Mouse (Mus musculus) hindbrain, embryonic 10.5 days (tissue): ENCODE data around the gene Mknk1. TPM values are rescaled to one million over a fixed set of nuclear protein-coding genes. Genes with fewer than 3 reads are reported as not detected.
A peak's percentile ranks its signal among the peaks of the same experiment; 100 is the strongest.

Source experiments
- DNase-seq: peaks from one replicate; pipeline ENCODE4 v3.0.0-alpha.2; 2017; ENCODE audit warnings: low spot score
- H3K27ac ChIP-seq: fragments of 300-500 bp; sonication (generic); 2 replicates; pipeline ENCODE4 v1.5.1; 2016; ENCODE audit warnings: mild to moderate bottlenecking, moderate library complexity
- H3K27me3 ChIP-seq: fragments of 300-500 bp; sonication (generic); 2 replicates; pipeline ENCODE4 v1.6.1; 2016; ENCODE audit warnings: mild to moderate bottlenecking; ENCODE audit not compliant: poor library complexity, insufficient read depth, severe bottlenecking
- H3K36me3 ChIP-seq: fragments of 300-500 bp; sonication (generic); 2 replicates; pipeline ENCODE4 v1.6.1; 2016; ENCODE audit warnings: mild to moderate bottlenecking, moderate library complexity
- H3K4me1 ChIP-seq: fragments of 300-500 bp; sonication (generic); replicated peaks from 2 replicates; pipeline ENCODE4 v1.6.1; 2016; ENCODE audit warnings: mild to moderate bottlenecking
- H3K4me3 ChIP-seq: fragments of 300-500 bp; sonication (generic); 2 replicates; pipeline ENCODE4 v1.5.1; 2016; ENCODE audit warnings: mild to moderate bottlenecking, moderate library complexity
- H3K9me3 ChIP-seq: fragments of 300-500 bp; sonication (generic); 2 replicates; pipeline ENCODE4 v1.6.1; 2016; ENCODE audit warnings: mild to moderate bottlenecking, moderate library complexity
- WGBS: fragments of 180-500 bp; shearing (Covaris S2); methylation state at CpG from one replicate; pipeline ENCODE4 v1.1.7; 2016; 5-methylcytosine and 5-hydroxymethylcytosine counted together
- polyA plus RNA-seq: library from polyadenylated mRNA; unstranded; fragments of >200 nt; fragmentation: Nextera tagmentation; extraction: Ambion mirVana; gene quantifications from 2 replicates; pipeline ENCODE4 v1.2.1, GENCODE M21; 2016

Mknk1 gene
- polyA plus RNA-seq, 1 experiment from 2014 or later = 30.7 TPM

DNA sequence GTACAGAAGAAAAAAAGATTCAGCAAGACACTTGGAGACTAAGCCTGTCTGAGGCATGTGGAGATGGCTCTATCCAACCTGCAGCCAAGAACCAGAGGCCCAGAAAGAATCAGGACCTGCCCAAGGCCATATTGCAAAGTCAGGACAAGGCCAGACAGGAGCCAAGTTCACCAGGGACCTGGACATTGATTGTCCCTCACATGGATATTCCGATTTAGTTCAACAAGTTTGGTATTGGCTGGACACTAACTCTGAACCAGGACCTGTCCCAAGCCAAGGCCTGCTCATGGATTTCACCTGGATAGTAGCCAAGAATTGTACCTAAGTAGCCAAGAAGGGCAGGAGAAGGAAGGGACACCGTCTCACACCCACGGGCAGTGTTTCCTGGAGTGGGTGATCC, 67.8 kb downstream of the Mknk1 start:
- no peak for DNase-seq
- Histone ChIP-seq H3K36me3 (no peaks in the 10 kb centered on the region), H3K27me3 (peaks cover 90% of the 10 kb centered on the region), H3K4me3 (no peak overlapping the region), H3K9me3 (no peaks in the 10 kb centered on the region), H3K4me1 (peaks cover 38% of the 10 kb centered on the region), H3K27ac (no peak overlapping the region)
- WGBS = 92% methylated on average over 3 of the region's 3 CpGs

DNA sequence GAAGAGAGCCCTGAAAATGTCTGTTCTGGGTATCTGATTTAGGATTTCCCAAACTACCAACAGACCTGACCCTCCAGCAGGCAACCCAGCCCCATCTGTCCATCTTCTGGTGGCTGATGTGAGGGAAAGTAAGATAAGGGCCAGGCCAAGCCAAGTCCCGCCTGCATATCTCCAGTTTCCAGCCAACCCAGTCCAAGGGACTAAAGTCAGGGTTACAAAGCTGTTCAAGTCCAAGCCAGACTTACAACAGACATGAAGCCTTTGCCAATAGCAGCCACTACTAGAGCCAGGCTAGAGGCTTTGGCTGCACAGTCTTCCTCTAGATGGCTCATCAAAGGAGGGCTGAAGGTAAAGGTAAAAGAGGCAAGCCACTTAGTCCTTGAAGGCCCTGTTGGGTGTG, 69.0 kb downstream of the Mknk1 start:
- Histone ChIP-seq H3K27ac (no peak overlapping the region), H3K4me1 (peaks cover 43% of the 10 kb centered on the region), H3K36me3 (no peaks in the 10 kb centered on the region), H3K27me3 (peaks cover 90% of the 10 kb centered on the region), H3K9me3 (no peaks in the 10 kb centered on the region), H3K4me3 (no peak overlapping the region)
- no peak for DNase-seq
- WGBS = 75% methylated on average over 1 of the region's 1 CpGs

DNA sequence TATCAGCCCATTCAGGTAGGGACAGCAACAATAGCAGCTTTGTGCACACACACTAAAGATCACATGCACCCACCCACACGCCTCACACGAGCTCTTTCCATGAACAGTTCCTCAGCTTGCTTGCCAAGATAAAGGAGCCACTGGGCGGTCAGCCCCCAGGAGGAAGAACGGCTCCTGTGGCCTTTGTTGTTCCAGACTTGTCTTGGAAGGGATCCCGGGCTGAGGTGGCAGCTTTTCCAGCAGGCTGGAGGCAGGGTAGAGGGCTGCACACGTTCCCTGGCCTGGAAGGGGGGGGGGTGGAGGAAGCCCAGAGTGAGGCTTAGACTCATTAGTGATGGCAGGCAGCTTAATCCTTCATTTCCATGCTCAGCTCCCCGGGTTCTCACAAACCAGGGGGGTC, 69.6 kb downstream of the Mknk1 start:
- Histone ChIP-seq H3K9me3 (no peaks in the 10 kb centered on the region), H3K27me3 (peaks cover 90% of the 10 kb centered on the region), H3K36me3 (no peaks in the 10 kb centered on the region), H3K4me1 (peaks cover 41% of the 10 kb centered on the region), H3K4me3 (no peak overlapping the region), H3K27ac (no peak overlapping the region)
- 20% methylated on average over 7 of the region's 7 CpGs for WGBS
- no peak for DNase-seq

DNA sequence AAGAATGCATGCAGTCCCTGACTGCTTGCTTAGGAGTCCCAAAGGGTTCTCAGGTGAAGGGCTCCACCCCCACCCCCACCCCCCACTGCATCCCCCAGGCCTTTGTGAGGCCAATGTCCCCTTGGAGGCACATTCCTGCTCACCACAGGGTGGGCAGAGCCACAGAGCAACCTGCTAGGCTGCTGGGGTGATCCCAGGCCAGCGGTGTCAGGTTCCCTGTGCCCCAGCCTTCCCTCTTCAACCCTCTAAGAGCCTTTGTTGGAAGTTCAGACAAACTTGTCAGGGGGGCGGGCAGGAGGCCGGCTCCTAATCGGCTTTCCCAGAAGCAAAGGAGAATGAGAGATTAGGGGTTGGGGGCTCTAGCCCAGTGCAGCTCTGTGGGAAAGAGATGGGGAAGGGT, 72.6 kb downstream of the Mknk1 start:
- Histone ChIP-seq H3K9me3 (no peaks in the 10 kb centered on the region), H3K4me3 (no peak overlapping the region), H3K27ac (peak overlapping the region; percentile 59), H3K27me3 (peaks cover 76% of the 10 kb centered on the region), H3K4me1 (peaks cover 18% of the 10 kb centered on the region), H3K36me3 (no peaks in the 10 kb centered on the region)
- WGBS = under 1% methylated on average over 4 of the region's 4 CpGs
- DNase-seq = no peak

DNA sequence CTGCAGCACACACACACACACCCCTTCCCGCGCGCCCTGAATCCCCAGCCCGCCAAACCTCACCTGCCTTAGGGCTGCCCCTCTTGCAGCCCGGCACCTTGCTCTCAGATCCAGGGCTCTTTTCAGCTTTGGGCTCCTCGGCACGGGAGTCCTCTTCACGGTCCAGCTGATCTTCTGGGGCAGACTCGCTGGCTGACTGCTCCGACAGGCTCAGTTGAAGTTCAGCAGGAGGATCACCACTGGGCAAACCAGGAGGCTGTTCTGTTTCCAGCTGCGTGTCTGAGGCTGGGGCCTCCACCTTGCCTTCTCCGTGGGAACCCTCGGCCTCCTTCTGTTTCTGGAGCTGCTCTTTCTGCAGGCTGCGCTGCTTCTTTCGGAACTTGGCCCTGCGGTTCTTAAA, 80.9 kb downstream of the Mknk1 start:
- Histone ChIP-seq H3K4me1 (peaks cover 8% of the 10 kb centered on the region; the same call in 1 of the 2 replicates), H3K36me3 (no peaks in the 10 kb centered on the region), H3K4me3 (no peak overlapping the region), H3K27me3 (peaks cover 85% of the 10 kb centered on the region), H3K9me3 (no peaks in the 10 kb centered on the region), H3K27ac (no peak overlapping the region)
- no peak for DNase-seq
- WGBS = 70% methylated on average over 16 of the region's 16 CpGs

DNA sequence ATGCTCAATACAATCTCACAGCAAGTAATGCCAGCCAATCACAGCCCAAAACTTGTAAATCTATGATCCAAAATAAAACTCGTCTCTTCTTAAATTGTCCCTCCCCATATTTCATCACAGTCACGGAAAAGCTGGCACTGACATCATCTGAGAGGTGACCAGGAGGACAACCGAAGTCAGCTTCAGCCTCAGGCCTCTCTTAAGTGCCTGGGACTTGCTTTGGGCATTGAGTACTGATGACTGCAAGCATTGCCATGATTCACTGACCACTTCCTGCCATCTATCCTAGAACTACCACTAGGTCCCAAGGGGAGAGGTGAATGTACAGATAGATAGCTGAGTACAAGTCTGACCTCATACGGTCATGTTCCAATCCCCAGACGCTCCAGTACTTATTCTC, 83.7 kb downstream of the Mknk1 start:
- DNase-seq = no peak
- no peak overlapping the region for H3K4me3 ChIP-seq
- WGBS = 89% methylated on average over 5 of the region's 5 CpGs
- no peaks in the 10 kb centered on the region for H3K9me3 ChIP-seq
- H3K27me3 ChIP-seq = peaks cover 66% of the 10 kb centered on the region
- no peak overlapping the region for H3K27ac ChIP-seq
- no peaks in the 10 kb centered on the region for H3K36me3 ChIP-seq
- peaks cover 7% of the 10 kb centered on the region; the same call in 1 of the 2 replicates for H3K4me1 ChIP-seq

DNA sequence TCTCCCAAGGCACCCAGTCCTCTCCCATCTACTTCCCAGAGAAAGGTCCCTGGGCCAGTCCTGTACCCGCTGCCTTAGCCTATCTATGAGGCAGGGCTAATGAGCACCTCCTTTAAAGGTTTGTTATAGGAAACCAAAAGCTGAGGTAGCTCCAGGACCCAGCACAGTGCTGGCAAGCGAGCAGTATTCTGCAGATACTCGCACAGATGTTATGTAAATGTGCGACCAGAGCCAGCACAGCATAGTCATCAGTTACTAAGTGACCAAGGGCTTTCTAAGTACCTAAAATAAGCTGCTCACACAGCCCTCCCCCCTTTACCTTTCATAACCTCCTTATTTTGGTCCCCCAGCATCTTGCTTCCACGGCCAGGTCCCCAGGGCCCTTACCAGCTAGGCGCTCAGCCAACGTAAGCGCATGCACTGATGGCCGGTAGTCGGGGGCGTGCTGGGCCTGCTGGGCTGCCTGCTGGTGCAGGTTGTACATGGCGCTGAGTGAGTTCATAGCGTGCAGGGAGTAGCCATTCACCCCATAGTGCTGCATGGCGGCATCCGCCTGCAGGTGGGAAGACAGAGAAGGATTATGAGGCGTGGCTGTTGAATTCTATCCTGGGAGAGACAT, 84.4 kb downstream of the Mknk1 start:
- no peak overlapping the region for H3K27ac ChIP-seq
- no peak overlapping the region for H3K4me3 ChIP-seq
- DNase-seq = no peak
- 79% methylated on average over 16 of the region's 16 CpGs for WGBS
- no peaks in the 10 kb centered on the region for H3K36me3 ChIP-seq
- peaks cover under 1% of the 10 kb centered on the region; the same call in 1 of the 2 replicates for H3K4me1 ChIP-seq
- peaks cover 66% of the 10 kb centered on the region for H3K27me3 ChIP-seq
- no peaks in the 10 kb centered on the region for H3K9me3 ChIP-seq

DNA sequence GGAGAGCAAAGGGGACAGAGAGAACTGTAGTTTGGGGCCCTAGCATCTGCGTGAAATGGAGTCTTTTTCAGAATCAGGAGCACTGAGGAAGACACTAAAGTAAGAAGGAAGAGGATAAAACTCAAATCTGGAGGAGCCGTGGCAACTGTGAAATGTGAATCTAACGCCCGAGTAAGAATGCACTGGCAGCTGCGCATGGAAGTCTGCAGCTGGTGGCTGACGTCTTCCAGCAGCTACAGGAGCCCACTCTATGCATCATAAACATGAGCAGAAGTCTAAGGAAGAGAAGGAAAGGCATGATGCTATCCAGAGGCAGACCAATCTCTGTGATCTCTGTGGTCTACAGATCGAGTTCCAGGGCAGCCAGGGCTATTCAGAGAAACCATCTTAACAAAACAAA, 88.6 kb downstream of the Mknk1 start:
- H3K4me3 ChIP-seq = no peak overlapping the region
- no peaks in the 10 kb centered on the region for H3K9me3 ChIP-seq
- H3K27ac ChIP-seq = no peak overlapping the region
- 66% methylated on average over 7 of the region's 7 CpGs for WGBS
- peaks cover 75% of the 10 kb centered on the region for H3K27me3 ChIP-seq
- DNase-seq = no peak
- 0 out of 2 replicates have a peak, but pooled peaks cover 3% of the 10 kb centered on the region for H3K4me1 ChIP-seq
- no peaks in the 10 kb centered on the region for H3K36me3 ChIP-seq

Other genes starting within 250 kb of the Mknk1 start
- gene Cyp4a32, start 238.2 kb upstream of the Mknk1 start, polyA plus RNA-seq = not detected in 2 replicates
- 0.35 TPM in 1 of 2 replicates, not detected in the other for gene Cyp4b1, start 191.5 kb upstream of the Mknk1 start, polyA plus RNA-seq
- 31.0 and 33.7 TPM in 2 replicates for gene Efcab14, start 101.5 kb upstream of the Mknk1 start, polyA plus RNA-seq
- 0.20 TPM in 1 of 2 replicates, not detected in the other for gene Tex38, start 58.2 kb upstream of the Mknk1 start, polyA plus RNA-seq
- gene Atpaf1, start 54.4 kb upstream of the Mknk1 start, polyA plus RNA-seq = 38.3 and 49.9 TPM in 2 replicates
- 3.8 and 6.2 TPM in 2 replicates for gene Mob3c, start 11.1 kb upstream of the Mknk1 start, polyA plus RNA-seq
- not detected in 2 replicates for gene Kncn, start 45.2 kb downstream of the Mknk1 start, polyA plus RNA-seq
- gene 6430628N08Rik, start 51.5 kb downstream of the Mknk1 start, polyA plus RNA-seq = 0.10 TPM in 1 of 2 replicates, not detected in the other
- 3.2 and 4.0 TPM in 2 replicates for gene Dmbx1, start 100.7 kb downstream of the Mknk1 start, polyA plus RNA-seq
- gene Faah, start 178.7 kb downstream of the Mknk1 start, polyA plus RNA-seq = 2.6 and 4.4 TPM in 2 replicates
- gene Nsun4, start 214.7 kb downstream of the Mknk1 start, polyA plus RNA-seq = 18.0 and 19.6 TPM in 2 replicates
- gene Uqcrh, start 235.9 kb downstream of the Mknk1 start, polyA plus RNA-seq = 453 and 461 TPM in 2 replicates
- 68.2 and 78.6 TPM in 2 replicates for gene Lrrc41, start 236.1 kb downstream of the Mknk1 start, polyA plus RNA-seq